Mouse (Mus musculus) hindbrain, embryonic 16.5 days (tissue): ENCODE results near the gene Mrpl43. TPM values are rescaled to one million over a fixed set of nuclear protein-coding genes. Genes with fewer than 3 reads are reported as not detected.
A peak's percentile ranks its signal among the peaks of the same experiment; 100 is the strongest.

ENCODE experiments used
- ATAC-seq: fragments of 200-750 bp; cut with Nextera tagmentation; 2 replicates; pipeline ENCODE4 v1.8.0; 2017; ENCODE audit warnings: moderate TSS enrichment, moderate library complexity
- H3K27ac ChIP-seq: fragments of 300-500 bp; sonication (generic); 2 replicates; pipeline ENCODE4 v1.5.1; 2014; ENCODE audit warnings: low read depth, mild to moderate bottlenecking, control low read depth, low read length, moderate library complexity
- H3K27me3 ChIP-seq: fragments of 300-500 bp; sonication (generic); replicated peaks from 2 replicates; pipeline ENCODE4 v1.6.1; 2014; ENCODE audit warnings: low read length; ENCODE audit not compliant: control insufficient read depth, insufficient read depth
- H3K36me3 ChIP-seq: fragments of 300-500 bp; sonication (generic); 2 replicates; pipeline ENCODE4 v1.6.1; 2014; ENCODE audit warnings: mild to moderate bottlenecking, low read length, moderate library complexity, mixed read lengths; ENCODE audit not compliant: control insufficient read depth, insufficient read depth
- H3K4me1 ChIP-seq: fragments of 300-500 bp; sonication (generic); 2 replicates; pipeline ENCODE4 v1.6.1; 2014; ENCODE audit warnings: low read depth, low read length; ENCODE audit not compliant: control insufficient read depth, insufficient read depth
- H3K4me2 ChIP-seq: fragments of 300-500 bp; sonication (generic); 2 replicates; pipeline ENCODE4 v1.6.1; 2014; ENCODE audit warnings: mild to moderate bottlenecking, low read length, control low read depth, moderate library complexity
- H3K4me3 ChIP-seq: fragments of 300-500 bp; sonication (generic); 2 replicates; pipeline ENCODE4 v1.5.1; 2014; ENCODE audit warnings: mild to moderate bottlenecking, low read length, control low read depth, moderate library complexity
- H3K9ac ChIP-seq: fragments of 300-500 bp; sonication (generic); 2 replicates; pipeline ENCODE4 v1.6.1; 2014; ENCODE audit warnings: low read depth, mild to moderate bottlenecking, control low read depth, low read length, moderate library complexity
- H3K9me3 ChIP-seq: fragments of 300-500 bp; sonication (generic); 2 replicates; pipeline ENCODE4 v1.6.1; 2014; ENCODE audit warnings: mild to moderate bottlenecking, low read length, moderate library complexity; ENCODE audit not compliant: control insufficient read depth
- WGBS: fragments of 180-500 bp; shearing (Covaris S2); extraction: QIAGEN DNeasy Blood & Tissue Kit; methylation state at CpG from one replicate; pipeline ENCODE4 v1.1.7; 2014; 5-methylcytosine and 5-hydroxymethylcytosine counted together
- polyA plus RNA-seq: library from polyadenylated mRNA; unstranded; fragments of >200 nt; fragmentation: Nextera tagmentation; extraction: Ambion mirVana; gene quantifications from 2 replicates; pipeline ENCODE4 v1.2.1, GENCODE M21; 2015

Mrpl43 gene
- polyA plus RNA-seq, 1 experiment from 2014 or later: 98.4 TPM

DNA sequence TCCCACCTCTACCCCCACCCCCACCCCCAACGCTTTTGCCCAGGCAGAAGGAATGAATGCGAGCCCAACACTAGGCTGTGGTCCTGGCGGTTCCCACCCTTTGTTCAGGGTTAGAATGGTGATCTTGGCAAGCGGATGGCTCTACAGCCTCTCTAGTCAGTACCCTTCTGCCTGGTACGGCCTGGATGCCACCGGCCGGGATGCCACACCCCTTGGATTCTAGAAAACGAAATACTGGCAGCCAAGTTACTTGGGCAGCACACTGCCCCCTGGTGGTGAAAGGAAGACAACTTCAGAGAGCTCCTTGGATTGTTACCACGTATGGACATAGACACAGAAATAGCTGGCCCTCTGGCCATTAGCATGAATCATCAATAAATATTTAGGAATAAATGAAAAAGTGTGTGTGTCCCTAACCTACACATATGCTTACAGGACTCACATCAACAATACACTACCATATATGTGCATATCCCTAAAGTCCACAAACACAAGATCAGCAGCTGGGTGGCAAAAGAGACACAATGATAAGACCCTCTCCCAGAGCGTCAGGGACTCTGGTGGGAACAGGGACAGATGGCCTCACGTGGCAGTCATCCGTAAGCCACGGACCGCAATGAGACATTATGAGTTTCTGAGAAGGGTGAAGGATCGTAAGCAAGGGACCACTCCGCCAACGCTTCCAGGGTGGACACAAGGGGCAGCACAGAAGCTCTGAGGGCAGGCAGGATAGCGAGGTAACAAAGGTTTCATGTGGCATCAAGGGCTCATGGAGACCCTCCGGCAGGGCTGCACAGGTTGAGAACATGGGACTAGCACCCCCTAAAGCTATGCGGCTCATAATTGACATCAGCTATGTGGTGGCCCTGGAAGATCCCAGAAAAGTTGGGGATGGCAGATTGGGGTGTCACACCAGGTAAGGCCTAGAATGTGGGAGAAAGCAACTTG is 24.8 kb upstream of the Mrpl43 start:
- Histone ChIP-seq H3K4me1 (no peaks in the 10 kb centered on the region; the same call in 1 of the 2 replicates), H3K9ac (no peak overlapping the region), H3K36me3 (peaks cover 6% of the 10 kb centered on the region; the same call in 1 of the 2 replicates), H3K27me3 (no peaks in the 10 kb centered on the region), H3K4me3 (no peak overlapping the region), H3K9me3 (no peaks in the 10 kb centered on the region), H3K27ac (no peak overlapping the region), H3K4me2 (peak overlapping the region; percentile 43)
- ATAC-seq: peak; percentile 51
- 42% methylated on average over 20 of the region's 20 CpGs for WGBS

- H3K36me3 ChIP-seq: peaks cover 13% of the 10 kb centered on the region; the same call in 1 of the 2 replicates
- H3K9ac ChIP-seq: no peak overlapping the region
- ATAC-seq: no peak
- no peak overlapping the region for H3K4me3 ChIP-seq
- no peaks in the 10 kb centered on the region for H3K27me3 ChIP-seq
- H3K9me3 ChIP-seq: no peaks in the 10 kb centered on the region
- no peaks in the 10 kb centered on the region; the same call in 1 of the 2 replicates for H3K4me1 ChIP-seq
- WGBS: 42% methylated on average over 8 of the region's 8 CpGs
- H3K4me2 ChIP-seq: no peak overlapping the region
- H3K27ac ChIP-seq: no peak overlapping the region
Observed at GRCm38 (mm10) chr19:45030111-45030510, 23.9 kb upstream of the Mrpl43 start.

- Histone ChIP-seq H3K4me3 (no peak overlapping the region), H3K27ac (no peak overlapping the region), H3K9ac (no peak overlapping the region), H3K36me3 (peaks cover 15% of the 10 kb centered on the region; the same call in 1 of the 2 replicates), H3K4me1 (no peaks in the 10 kb centered on the region; the same call in 1 of the 2 replicates), H3K4me2 (no peak overlapping the region), H3K27me3 (no peaks in the 10 kb centered on the region), H3K9me3 (no peaks in the 10 kb centered on the region)
- WGBS: 57% methylated on average over 9 of the region's 9 CpGs
- no peak for ATAC-seq
Observed at GRCm38 (mm10) chr19:45029571-45029970, 23.3 kb upstream of the Mrpl43 start.

DNA sequence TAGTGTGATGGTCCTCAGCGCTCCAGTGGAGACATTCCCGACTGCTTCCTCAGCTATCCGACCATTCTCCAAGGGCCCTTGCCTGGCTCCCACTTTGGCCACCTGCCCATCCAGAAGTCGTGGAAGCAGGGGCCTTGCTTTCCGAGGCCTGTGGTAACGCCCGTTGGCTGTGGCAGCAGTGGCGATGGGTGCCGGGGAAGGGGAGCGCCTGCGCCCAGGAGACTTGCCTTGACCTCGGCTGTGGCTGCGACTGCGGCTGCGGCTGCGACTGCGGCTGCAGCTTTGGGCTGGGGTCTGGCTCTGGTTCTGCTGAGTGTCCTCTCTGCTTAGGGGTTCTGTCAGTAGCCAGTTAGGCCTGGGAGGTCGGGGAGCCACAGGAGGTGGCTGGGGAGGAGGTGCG is 22.5 kb upstream of the Mrpl43 start:
- Histone ChIP-seq H3K27me3 (no peaks in the 10 kb centered on the region), H3K4me2 (no peak overlapping the region), H3K9me3 (no peaks in the 10 kb centered on the region), H3K27ac (no peak overlapping the region), H3K9ac (no peak overlapping the region), H3K4me3 (no peak overlapping the region), H3K36me3 (peaks cover 18% of the 10 kb centered on the region; the same call in 1 of the 2 replicates), H3K4me1 (no peaks in the 10 kb centered on the region; the same call in 1 of the 2 replicates)
- ATAC-seq: no peak
- WGBS: 51% methylated on average over 19 of the region's 19 CpGs

DNA sequence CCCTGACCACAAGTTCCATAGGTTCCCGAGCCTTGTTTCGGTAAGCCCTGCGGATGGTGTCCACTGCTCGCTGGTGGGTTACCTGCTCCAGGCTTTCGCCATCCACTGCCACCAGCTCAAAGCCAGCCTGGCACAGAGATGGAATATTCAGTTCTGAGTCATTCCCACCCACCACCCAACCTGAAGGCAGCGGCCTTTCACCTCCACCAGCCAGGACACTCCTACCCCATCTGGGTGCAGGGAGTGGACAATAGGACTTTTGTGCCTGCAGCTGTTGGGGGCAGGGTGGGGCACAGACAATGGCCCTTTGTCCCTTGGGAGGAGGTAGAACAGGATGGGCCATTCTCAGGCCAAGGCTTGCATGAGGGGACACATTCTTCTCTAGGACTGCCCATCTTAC is 21.6 kb upstream of the Mrpl43 start:
- Histone ChIP-seq H3K4me2 (no peak overlapping the region), H3K36me3 (peaks cover 21% of the 10 kb centered on the region; the same call in 1 of the 2 replicates), H3K9me3 (no peaks in the 10 kb centered on the region), H3K4me1 (no peaks in the 10 kb centered on the region; the same call in 1 of the 2 replicates), H3K27ac (no peak overlapping the region), H3K9ac (no peak overlapping the region), H3K27me3 (no peaks in the 10 kb centered on the region), H3K4me3 (no peak overlapping the region)
- WGBS: 78% methylated on average over 6 of the region's 6 CpGs
- ATAC-seq: no peak

- H3K9me3 ChIP-seq: no peaks in the 10 kb centered on the region
- no peak overlapping the region for H3K9ac ChIP-seq
- no peak overlapping the region for H3K4me3 ChIP-seq
- ATAC-seq: no peak
- no peak overlapping the region for H3K27ac ChIP-seq
- H3K4me1 ChIP-seq: no peaks in the 10 kb centered on the region
- no peaks in the 10 kb centered on the region for H3K27me3 ChIP-seq
- WGBS: 83% methylated on average over 6 of the region's 6 CpGs
- no peak overlapping the region for H3K4me2 ChIP-seq
- H3K36me3 ChIP-seq: peaks cover 21% of the 10 kb centered on the region; the same call in 1 of the 2 replicates
Observed at GRCm38 (mm10) chr19:45026958-45027670, 20.9 kb upstream of the Mrpl43 start.

GRCm38 (mm10) chr19:45025937-45026568 is 19.8 kb upstream of the Mrpl43 start:
- Histone ChIP-seq H3K36me3 (peaks cover 21% of the 10 kb centered on the region; the same call in 1 of the 2 replicates), H3K4me3 (no peak overlapping the region), H3K9ac (no peak overlapping the region), H3K4me1 (peaks cover under 1% of the 10 kb centered on the region; the same call in 1 of the 2 replicates), H3K4me2 (no peak overlapping the region), H3K27me3 (no peaks in the 10 kb centered on the region), H3K27ac (no peak overlapping the region), H3K9me3 (no peaks in the 10 kb centered on the region)
- ATAC-seq: no peak
- WGBS: 90% methylated on average over 32 of the region's 37 CpGs

- Histone ChIP-seq H3K4me3 (no peak overlapping the region), H3K4me1 (peaks cover 11% of the 10 kb centered on the region), H3K4me2 (no peak overlapping the region), H3K27ac (no peak overlapping the region), H3K9ac (no peak overlapping the region), H3K27me3 (no peaks in the 10 kb centered on the region), H3K9me3 (no peaks in the 10 kb centered on the region), H3K36me3 (peaks cover 21% of the 10 kb centered on the region; the same call in 1 of the 2 replicates)
- WGBS: 79% methylated on average over 20 of the region's 20 CpGs
- ATAC-seq: no peak
Observed at GRCm38 (mm10) chr19:45024775-45025174, 18.5 kb upstream of the Mrpl43 start.
